Mouse (Mus musculus) liver, adult 2 months (tissue): ENCODE measurements at regions not wholly inside any gene's neighbourhood (a gene's known extent, or its start where the extent isn't known, plus 50 kb on each side); places are given as distances from the start of the nearest gene placed in this dataset.

Experiments used
- CTCF ChIP-seq: fragments of 200-500 bp; IDR thresholded peaks from 2 replicates; pipeline ENCODE4 v1.5.1; 2011; ENCODE audit warnings: low read depth, low read length, control low read depth
- POLR2A ChIP-seq: fragments of 200-500 bp; IDR thresholded peaks from 2 replicates; pipeline ENCODE4 v1.6.1; 2011; ENCODE audit warnings: low read length, control low read depth; ENCODE audit not compliant: insufficient read depth; ENCODE audit errors: extremely low read depth

DNA sequence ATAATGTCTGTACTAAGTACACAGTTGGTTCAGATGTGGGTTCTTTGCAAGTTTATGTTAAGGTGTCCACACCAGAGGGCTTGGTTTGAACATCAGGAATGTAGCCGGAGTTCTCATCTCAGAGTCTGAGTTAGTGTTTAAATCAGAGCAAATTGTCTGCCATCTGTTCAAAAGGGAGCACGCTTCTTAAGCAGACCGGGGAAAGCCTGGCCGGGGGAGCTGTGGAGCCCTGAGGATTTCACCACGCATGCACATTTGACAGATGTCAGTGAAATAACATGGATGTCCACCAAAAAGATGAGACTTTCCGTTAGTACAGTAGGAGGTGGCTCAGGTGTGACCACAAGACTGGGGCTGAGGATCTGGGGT lies 294.5 kb upstream of the Tle4 start:
- TF ChIP-seq CTCF: no peak
- TF ChIP-seq POLR2A: no peak
